Mouse (Mus musculus) forebrain, embryonic 11.5 days (tissue): ENCODE measurements around the gene Galm. TPM values are rescaled to one million over a fixed set of nuclear protein-coding genes. Genes with fewer than 3 reads are reported as not detected.

Experiments
- ATAC-seq: fragments of 200-750 bp; cut with Nextera tagmentation; replicated peaks from 2 replicates; pipeline ENCODE4 v1.8.0; 2017; ENCODE audit warnings: moderate TSS enrichment; ENCODE audit not compliant: low FRiP score
- DNase-seq: peaks from one replicate; pipeline ENCODE4 v3.0.0-alpha.2; 2017; ENCODE audit warnings: low spot score
- H3K27ac ChIP-seq: fragments of 300-500 bp; sonication (generic); 2 replicates; pipeline ENCODE4 v1.5.1; 2014; ENCODE audit warnings: low read depth, low read length
- H3K27me3 ChIP-seq: fragments of 300-500 bp; sonication (generic); 2 replicates; pipeline ENCODE4 v1.6.1; 2014; ENCODE audit warnings: mild to moderate bottlenecking, low read length, mixed read lengths; ENCODE audit not compliant: control insufficient read depth, insufficient read depth
- H3K36me3 ChIP-seq: fragments of 300-500 bp; sonication (generic); 2 replicates; pipeline ENCODE4 v1.6.1; 2014; ENCODE audit warnings: mild to moderate bottlenecking, low read length, moderate library complexity, mixed read lengths; ENCODE audit not compliant: control insufficient read depth, insufficient read depth
- H3K4me1 ChIP-seq: fragments of 300-500 bp; sonication (generic); replicated peaks from 2 replicates; pipeline ENCODE4 v1.6.1; 2014; ENCODE audit warnings: low read length, mixed read lengths; ENCODE audit not compliant: control insufficient read depth, insufficient read depth
- H3K4me2 ChIP-seq: fragments of 300-500 bp; sonication (generic); 2 replicates; pipeline ENCODE4 v1.6.1; 2014; ENCODE audit warnings: low read depth, mild to moderate bottlenecking, low read length, moderate library complexity, mixed read lengths; ENCODE audit not compliant: severe bottlenecking
- H3K4me3 ChIP-seq: fragments of 300-500 bp; sonication (generic); 2 replicates; pipeline ENCODE4 v1.5.1; 2014; ENCODE audit warnings: low read depth, low read length
- H3K9ac ChIP-seq: fragments of 300-500 bp; sonication (generic); 2 replicates; pipeline ENCODE4 v1.6.1; 2014; ENCODE audit warnings: low read length
- H3K9me3 ChIP-seq: fragments of 300-500 bp; sonication (generic); 2 replicates; pipeline ENCODE4 v1.6.1; 2016; ENCODE audit warnings: low read length, mixed read lengths; ENCODE audit not compliant: control insufficient read depth
- WGBS: fragments of 180-500 bp; shearing (Covaris S2); extraction: QIAGEN DNeasy Blood & Tissue Kit; methylation state at CpG from one replicate; pipeline ENCODE4 v1.1.7; 2014; 5-methylcytosine and 5-hydroxymethylcytosine counted together
- polyA plus RNA-seq: library from polyadenylated mRNA; unstranded; fragments of >200 nt; fragmentation: Nextera tagmentation; extraction: Ambion mirVana; gene quantifications from 2 replicates; pipeline ENCODE4 v1.2.1, GENCODE M21; 2014

The Galm gene
- polyA plus RNA-seq, 1 experiment from 2014 or later: 11.2 TPM

GRCm38 (mm10) chr17:80166346-80166745, 39.1 kb downstream of the Galm start:
- Histone ChIP-seq H3K27ac (no peak overlapping the region), H3K9ac (no peak overlapping the region), H3K4me2 (no peak overlapping the region), H3K4me1 (peaks cover 4% of the 10 kb centered on the region; the same call in 1 of the 2 replicates), H3K4me3 (no peak overlapping the region), H3K27me3 (no peaks in the 10 kb centered on the region), H3K36me3 (no peaks in the 10 kb centered on the region), H3K9me3 (no peaks in the 10 kb centered on the region)
- DNase-seq (no peak), ATAC-seq (no peak)
- 86% methylated on average over 6 of the region's 6 CpGs for WGBS

GRCm38 (mm10) chr17:80167436-80167835, 40.2 kb downstream of the Galm start:
- H3K4me2 ChIP-seq: no peak overlapping the region
- peaks cover 4% of the 10 kb centered on the region; the same call in 1 of the 2 replicates for H3K4me1 ChIP-seq
- no peaks in the 10 kb centered on the region for H3K9me3 ChIP-seq
- no peak overlapping the region for H3K27ac ChIP-seq
- no peaks in the 10 kb centered on the region for H3K27me3 ChIP-seq
- no peaks in the 10 kb centered on the region for H3K36me3 ChIP-seq
- 66% methylated on average over 4 of the region's 4 CpGs for WGBS
- ATAC-seq: no peak
- no peak overlapping the region for H3K4me3 ChIP-seq
- no peak overlapping the region for H3K9ac ChIP-seq
- DNase-seq: no peak

- no peak overlapping the region for H3K4me3 ChIP-seq
- H3K9me3 ChIP-seq: no peaks in the 10 kb centered on the region
- H3K27me3 ChIP-seq: no peaks in the 10 kb centered on the region
- H3K27ac ChIP-seq: no peak overlapping the region
- DNase-seq (no peak), ATAC-seq (peak; percentile 27; the same call in 1 of the 2 replicates)
- 71% methylated on average over 7 of the region's 7 CpGs for WGBS
- no peak overlapping the region for H3K9ac ChIP-seq
- no peak overlapping the region for H3K4me2 ChIP-seq
- H3K4me1 ChIP-seq: peaks cover 4% of the 10 kb centered on the region; the same call in 1 of the 2 replicates
- H3K36me3 ChIP-seq: no peaks in the 10 kb centered on the region
Measured at GRCm38 (mm10) chr17:80167851-80168251, 40.6 kb downstream of the Galm start.

- H3K9me3 ChIP-seq: no peaks in the 10 kb centered on the region
- ATAC-seq (peak; percentile 71; the same call in 1 of the 2 replicates), DNase-seq (peak; percentile 64)
- no peak overlapping the region for H3K4me3 ChIP-seq
- no peaks in the 10 kb centered on the region for H3K36me3 ChIP-seq
- H3K27ac ChIP-seq: no peak overlapping the region
- 0 out of 2 replicates have a peak overlapping the region, but pooled peaks have one; percentile 15 for H3K4me2 ChIP-seq
- peaks cover 4% of the 10 kb centered on the region; the same call in 1 of the 2 replicates for H3K4me1 ChIP-seq
- H3K9ac ChIP-seq: no peak overlapping the region
- 28% methylated on average over 16 of the region's 16 CpGs for WGBS
- H3K27me3 ChIP-seq: no peaks in the 10 kb centered on the region
Measured at GRCm38 (mm10) chr17:80168425-80169182, 41.3 kb downstream of the Galm start.

GRCm38 (mm10) chr17:80169792-80170191, 42.5 kb downstream of the Galm start:
- no peak overlapping the region for H3K4me2 ChIP-seq
- no peaks in the 10 kb centered on the region for H3K9me3 ChIP-seq
- H3K4me1 ChIP-seq: peaks cover 4% of the 10 kb centered on the region; the same call in 1 of the 2 replicates
- no peak for DNase-seq
- WGBS: 93% methylated on average over 6 of the region's 6 CpGs
- H3K27me3 ChIP-seq: no peaks in the 10 kb centered on the region
- no peak overlapping the region for H3K27ac ChIP-seq
- no peak overlapping the region for H3K4me3 ChIP-seq
- H3K36me3 ChIP-seq: no peaks in the 10 kb centered on the region
- no peak for ATAC-seq
- H3K9ac ChIP-seq: no peak overlapping the region

- H3K4me1 ChIP-seq: peaks cover 4% of the 10 kb centered on the region; the same call in 1 of the 2 replicates
- WGBS: 91% methylated on average over 7 of the region's 7 CpGs
- no peak overlapping the region for H3K4me3 ChIP-seq
Measured at GRCm38 (mm10) chr17:80170951-80171350, 43.7 kb downstream of the Galm start.

GRCm38 (mm10) chr17:80171948-80172347, 44.7 kb downstream of the Galm start:
- Histone ChIP-seq H3K9ac (no peak overlapping the region), H3K27ac (no peak overlapping the region), H3K9me3 (no peaks in the 10 kb centered on the region), H3K4me2 (no peak overlapping the region), H3K4me1 (peaks cover 4% of the 10 kb centered on the region; the same call in 1 of the 2 replicates), H3K27me3 (no peaks in the 10 kb centered on the region), H3K36me3 (no peaks in the 10 kb centered on the region), H3K4me3 (no peak overlapping the region)
- no peak for ATAC-seq
- 90% methylated on average over 4 of the region's 4 CpGs for WGBS
- no peak for DNase-seq

More at GRCm38 (mm10) chr17:80170951-80171350, 43.7 kb downstream of the Galm start:
- Histone ChIP-seq H3K9ac (no peak overlapping the region), H3K9me3 (no peaks in the 10 kb centered on the region), H3K27ac (no peak overlapping the region), H3K36me3 (no peaks in the 10 kb centered on the region), H3K27me3 (no peaks in the 10 kb centered on the region), H3K4me2 (no peak overlapping the region)
- ATAC-seq (no peak), DNase-seq (no peak)

- Histone ChIP-seq H3K27me3 (no peaks in the 10 kb centered on the region), H3K9ac (no peak overlapping the region), H3K36me3 (no peaks in the 10 kb centered on the region), H3K4me3 (no peak overlapping the region), H3K4me2 (no peak overlapping the region), H3K9me3 (no peaks in the 10 kb centered on the region), H3K4me1 (peaks cover 4% of the 10 kb centered on the region; the same call in 1 of the 2 replicates), H3K27ac (no peak overlapping the region)
- DNase-seq (no peak), ATAC-seq (no peak)
- 93% methylated on average over 5 of the region's 5 CpGs for WGBS
Measured at GRCm38 (mm10) chr17:80172761-80173160, 45.5 kb downstream of the Galm start.
